Mouse (Mus musculus) adrenal gland, adult (tissue): Measurements from ENCODE around the gene Cd59b.
"Not testable (repeated sequence)": the region's sequence is repeated elsewhere in the genome, so short reads cannot be mapped to it uniquely, and the experiment has no call there.

Experiments
- DNase-seq, 2 experiments: peaks; one replicate each; pipeline ENCODE4 v3.0.0; 2022 to 2023; ENCODE audit warnings: low spot score in 1 of 2; ENCODE audit not compliant: inconsistent age in 2 of 2

Gene Cd59b

DNA sequence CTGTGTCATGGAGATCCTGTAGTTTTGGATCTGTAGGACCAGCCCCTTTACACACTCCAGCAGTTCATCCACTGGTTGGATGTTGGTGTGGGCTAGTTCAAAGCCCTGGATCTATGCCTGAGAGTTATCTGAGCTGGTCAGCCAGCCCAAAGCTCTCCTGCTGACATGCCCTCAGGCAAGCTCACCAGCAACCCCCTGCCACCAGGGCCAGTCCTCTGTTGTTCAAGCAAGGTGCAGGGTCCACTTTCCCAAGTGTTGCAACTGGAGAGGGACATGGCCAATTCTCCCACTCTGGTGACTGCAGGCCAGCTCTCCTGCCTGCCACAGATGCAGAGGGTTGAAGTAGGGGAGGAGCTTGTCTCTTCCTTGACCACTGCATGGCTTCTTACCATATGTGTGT, 43.9 kb downstream of the Cd59b start:
- DNase-seq: not testable (repeated sequence)

GRCm38 (mm10) chr2:104114898-104115297, 45.2 kb downstream of the Cd59b start:
- peak; percentile 43 to 69 for DNase-seq

GRCm38 (mm10) chr2:104117173-104117572, 47.5 kb downstream of the Cd59b start:
- not testable (repeated sequence) for DNase-seq

GRCm38 (mm10) chr2:104119097-104119496, 49.4 kb downstream of the Cd59b start:
- peak; percentile 41 to 83 for DNase-seq

DNA sequence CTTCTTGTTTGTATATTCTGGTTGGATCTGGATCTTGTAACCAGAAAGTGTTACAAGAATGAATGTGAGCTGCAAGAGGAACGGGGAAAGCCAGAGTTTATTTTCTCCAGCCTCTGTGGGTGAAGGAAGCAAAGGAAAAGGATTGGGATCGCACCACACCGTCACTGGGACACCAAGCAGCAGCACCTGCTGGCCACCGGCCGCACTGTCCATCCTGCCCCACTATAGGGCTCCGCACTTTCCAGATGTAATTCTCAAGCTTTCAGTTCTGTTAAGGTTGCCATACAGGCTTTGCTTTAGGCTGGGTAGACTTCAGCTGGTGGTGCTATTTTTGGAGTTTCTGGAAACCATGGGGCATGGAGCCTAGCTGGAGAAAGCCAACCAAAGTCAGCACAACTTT, 50.7 kb downstream of the Cd59b start:
- no peak for DNase-seq

GRCm38 (mm10) chr2:104121681-104122504, 52.2 kb downstream of the Cd59b start:
- DNase-seq: peak in 1 of 2 experiments; percentile 62

- DNase-seq: peak; percentile 98 to 99
Observed at GRCm38 (mm10) chr2:104122505-104123378, 53.1 kb downstream of the Cd59b start, which contains the start of gene A930018P22Rik. A930018P22Rik (plus strand) TSS chr2:104122769.

DNA sequence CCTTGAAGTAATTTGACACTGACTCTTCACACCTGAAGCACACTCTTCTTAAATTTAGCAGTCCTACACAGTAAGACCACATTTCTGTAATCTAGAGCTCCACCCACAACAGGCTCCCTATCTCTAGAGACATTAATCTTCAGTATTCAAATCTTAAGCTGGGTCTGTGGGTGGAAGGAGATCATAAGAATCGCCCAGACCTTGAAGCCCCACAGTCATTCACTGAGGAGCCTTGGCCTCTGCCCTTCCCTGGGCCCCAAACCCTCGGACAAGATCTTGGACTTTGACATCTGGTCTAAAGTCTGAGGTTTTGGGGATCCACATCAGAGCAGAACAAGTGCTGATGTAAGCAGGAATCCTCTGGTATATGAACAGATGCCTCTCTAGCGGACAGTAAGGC, 53.9 kb downstream of the Cd59b start:
- DNase-seq: no peak

GRCm38 (mm10) chr2:104124071-104124470, 54.4 kb downstream of the Cd59b start:
- DNase-seq: no peak

DNA sequence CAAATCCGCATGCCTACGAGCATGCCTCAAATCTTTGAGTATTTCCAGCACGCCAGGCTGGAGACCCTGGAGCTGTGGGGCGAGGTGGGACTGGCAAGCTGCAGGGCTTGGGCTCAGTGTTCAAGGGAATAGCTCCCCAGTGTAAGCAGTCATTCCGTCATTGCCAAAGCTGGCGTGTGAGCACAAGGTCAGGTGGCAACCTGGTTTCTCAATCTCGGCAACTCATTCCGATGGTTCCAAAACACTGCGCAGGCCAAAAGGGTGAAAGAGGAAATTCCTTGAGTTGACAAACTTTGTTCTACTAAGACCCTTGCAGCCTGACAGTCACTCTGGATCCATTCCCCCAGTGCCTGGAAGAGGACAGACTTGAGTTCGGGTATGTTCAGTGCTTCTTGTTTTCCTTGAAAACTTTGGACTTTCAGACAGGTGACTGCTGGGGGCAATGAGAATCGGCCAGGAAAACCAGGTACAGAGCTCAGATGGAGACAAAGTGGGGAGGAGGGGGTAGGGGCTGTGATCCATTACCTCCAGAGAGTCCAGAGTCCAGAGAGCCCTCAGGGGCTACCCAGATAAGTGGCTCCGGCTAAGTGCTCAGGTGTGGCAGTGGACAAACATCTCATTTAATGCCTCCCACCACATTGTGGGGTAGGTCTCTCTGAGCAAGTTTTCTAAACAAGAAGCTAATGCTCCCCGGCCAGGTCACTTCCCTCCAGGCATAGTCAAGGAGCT, 59.3 kb downstream of the Cd59b start:
- peak; percentile 75 to 90 for DNase-seq

GRCm38 (mm10) chr2:104130165-104130564, 60.5 kb downstream of the Cd59b start:
- DNase-seq: peak in 1 of 2 experiments; percentile 38

DNA sequence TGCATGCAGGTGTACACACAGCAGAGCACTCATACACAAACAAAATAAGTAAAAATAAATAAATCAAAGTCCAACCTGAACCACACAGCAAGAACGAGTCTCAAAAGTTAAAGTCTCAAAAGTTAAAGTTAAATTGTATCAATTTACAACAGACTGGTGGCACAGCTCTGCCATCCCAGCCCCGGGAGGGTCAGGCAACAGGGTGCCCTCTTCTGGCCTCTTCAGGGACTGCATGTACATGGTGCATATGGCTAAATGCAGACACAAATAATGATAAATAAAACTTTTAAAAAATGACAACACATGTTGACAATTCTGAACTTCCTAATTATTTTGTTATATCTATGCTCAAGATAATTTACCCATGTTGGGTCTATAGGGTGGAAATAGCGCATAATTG, 61.3 kb downstream of the Cd59b start:
- DNase-seq: peak in 1 of 2 experiments; percentile 81

- DNase-seq: no peak
Observed at GRCm38 (mm10) chr2:104132266-104132859, 62.7 kb downstream of the Cd59b start.

GRCm38 (mm10) chr2:104133042-104133810, 63.6 kb downstream of the Cd59b start:
- peak; percentile 64 to 82 for DNase-seq

DNA sequence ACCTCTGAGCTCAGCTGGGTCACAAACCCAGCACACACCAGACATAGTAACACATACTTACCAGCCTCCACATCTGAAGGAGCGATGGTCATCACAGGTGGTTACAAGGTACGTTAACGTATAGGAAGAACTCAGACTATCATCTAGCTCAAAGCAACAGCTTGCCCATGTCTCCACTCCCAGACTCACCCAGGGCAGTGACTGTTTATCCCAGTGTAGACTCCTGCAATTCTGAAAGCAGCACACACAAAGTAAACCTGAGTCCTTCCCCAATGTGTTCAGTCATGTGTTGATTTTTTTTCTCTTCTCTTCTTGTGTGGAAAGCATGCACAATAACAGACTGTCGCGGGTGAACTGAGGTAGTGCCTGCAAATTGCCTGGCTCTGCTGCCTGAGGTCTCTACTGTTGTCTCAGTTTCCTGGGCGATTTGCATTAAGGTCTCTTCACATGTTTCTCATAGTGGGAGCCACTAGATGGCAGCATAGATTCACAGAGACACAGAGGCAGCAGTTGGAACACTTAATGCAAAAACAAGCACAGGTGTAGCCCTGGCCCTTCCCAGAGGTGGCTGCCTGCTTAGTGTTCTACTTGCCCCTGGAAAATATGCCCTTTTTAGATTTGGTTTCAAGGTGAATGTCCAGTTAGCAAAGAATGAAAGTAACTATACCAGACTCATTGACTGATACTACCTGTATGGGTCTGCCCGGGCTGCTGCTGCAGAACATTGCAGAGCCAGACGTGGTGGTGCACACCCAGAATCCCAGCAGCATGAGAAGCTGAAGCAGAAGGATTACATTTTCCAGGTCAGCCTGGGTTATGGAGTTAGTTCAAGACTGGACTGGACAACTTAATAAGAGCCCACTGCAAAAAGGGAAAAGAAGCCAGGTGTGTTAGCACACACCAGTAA, 64.8 kb downstream of the Cd59b start:
- DNase-seq: peak; percentile 72 to 93

GRCm38 (mm10) chr2:104135920-104136319, 66.3 kb downstream of the Cd59b start:
- DNase-seq: no peak
